Mouse (Mus musculus) adrenal gland, adult 18-20 months (tissue): ENCODE data around the gene Zcrb1. TPM values are rescaled to one million over a fixed set of nuclear protein-coding genes. Genes with fewer than 3 reads are reported as not detected.

Experiments used
- DNase-seq, 2 experiments: peaks; one replicate each; pipeline ENCODE4 v3.0.0; 2021 to 2022; ENCODE audit warnings: low spot score in 2 of 2
- long read RNA-seq, 2 experiments: library from polyadenylated mRNA; stranded (forward); transcript quantifications; one replicate each; pipeline ENCODE4 v2.0.0; 2021
- total RNA-seq, 2 experiments: library from RNA; stranded (reverse); gene quantifications; 1 replicate in 1 of 2; 2 replicates in 1 of 2; pipeline ENCODE4 v1.2.3; 2021

Zcrb1 gene
- total RNA-seq = 10 to 100 TPM; 82.1 to 96.9 TPM
- long read RNA-seq, experiment 1, transcript Zcrb1-201 (8 exons, 877 nt) = major isoform, 24 of 29 reads
- long read RNA-seq, experiment 1, partial matches to known transcripts = 0 of 29 reads
- long read RNA-seq, experiment 1, other reads (novel, unspliced or antisense) = 5 of 29 reads
- long read RNA-seq, experiment 2, transcript Zcrb1-201 (8 exons, 877 nt) = major isoform, 81 of 124 reads
- long read RNA-seq, experiment 2, partial matches to known transcripts = 21 of 124 reads
- long read RNA-seq, experiment 2, other reads (novel, unspliced or antisense) = 18 of 124 reads

GRCm38 (mm10) chr15:93397826-93398698 lies at the start of gene Zcrb1, which contains the start of gene Pphln1:
TSS of gene Zcrb1 (minus strand) at chr15:93398334.
TSS of gene Pphln1 (plus strand) at chr15:93398350.
- DNase-seq = peak; percentile 82 to 84

DNA sequence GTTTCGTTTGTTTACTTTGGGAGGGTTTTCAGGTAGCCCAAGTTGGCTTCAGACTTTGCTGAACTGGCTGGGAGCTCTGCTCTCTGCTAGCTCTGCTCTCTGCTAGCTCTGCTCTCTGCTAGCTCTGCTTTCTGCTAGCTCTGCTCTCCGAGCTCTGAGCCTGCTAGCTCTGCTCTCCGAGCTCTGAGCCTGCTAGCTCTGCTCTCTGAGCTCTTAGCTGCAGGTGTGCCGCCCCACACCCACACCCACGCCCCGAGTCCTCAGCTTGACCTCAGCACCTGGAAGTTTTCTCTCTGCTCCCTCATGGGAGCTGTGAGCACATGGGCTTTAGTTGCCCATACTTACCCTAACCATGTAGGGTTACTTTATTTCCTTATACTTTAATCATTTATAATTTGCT lies 45.5 kb upstream of the Zcrb1 start:
- DNase-seq = no peak

- DNase-seq = no peak
These were observed 44.1 kb upstream of the Zcrb1 start for GRCm38 (mm10) chr15:93442271-93442670.

GRCm38 (mm10) chr15:93438663-93439062 lies 40.5 kb upstream of the Zcrb1 start:
- peak; percentile 51 to 53 for DNase-seq

- no peak for DNase-seq
These were observed 37.9 kb upstream of the Zcrb1 start for GRCm38 (mm10) chr15:93435998-93436397.

- no peak for DNase-seq
These were observed 35.7 kb upstream of the Zcrb1 start for GRCm38 (mm10) chr15:93433811-93434210.

DNA sequence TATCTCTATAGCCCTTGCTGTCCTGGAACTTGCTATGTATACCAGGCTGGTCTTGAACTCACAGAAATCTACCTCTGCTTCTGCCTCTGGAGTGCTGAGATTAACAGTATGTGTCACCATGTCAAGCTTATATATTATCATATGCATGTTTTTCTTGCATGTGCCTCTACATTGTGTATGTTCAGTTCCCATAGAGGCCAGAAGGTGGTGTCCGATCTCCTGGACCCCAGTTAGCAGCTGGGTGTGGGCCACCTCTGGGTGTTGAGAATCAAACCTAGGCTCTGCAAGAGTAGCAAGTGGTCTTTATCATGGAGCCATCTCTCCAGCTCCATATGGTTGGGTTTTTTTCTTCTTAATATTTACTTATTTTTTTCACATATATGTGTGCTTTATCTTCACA lies 24.4 kb upstream of the Zcrb1 start:
- no peak for DNase-seq

DNA sequence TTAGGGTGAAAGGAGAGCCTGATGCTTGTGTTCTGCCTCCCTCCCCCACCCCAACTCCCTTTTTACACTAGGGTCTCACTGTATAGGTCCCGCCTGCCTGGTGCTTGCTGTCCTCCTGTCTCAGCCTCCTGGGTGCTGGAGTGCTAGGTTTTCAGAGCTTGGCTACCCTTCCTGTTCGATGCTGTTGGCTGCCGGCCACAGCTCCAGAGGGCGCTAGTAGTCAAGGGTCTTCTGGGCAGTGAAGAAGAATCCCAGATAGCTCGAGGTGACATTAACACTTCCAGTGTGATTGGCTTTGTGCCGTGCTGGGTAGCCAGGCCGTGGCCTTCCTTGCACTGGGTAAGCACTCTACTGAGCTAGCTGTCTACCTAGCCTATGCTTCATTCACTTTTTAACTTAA lies 22.5 kb upstream of the Zcrb1 start:
- no peak for DNase-seq

DNA sequence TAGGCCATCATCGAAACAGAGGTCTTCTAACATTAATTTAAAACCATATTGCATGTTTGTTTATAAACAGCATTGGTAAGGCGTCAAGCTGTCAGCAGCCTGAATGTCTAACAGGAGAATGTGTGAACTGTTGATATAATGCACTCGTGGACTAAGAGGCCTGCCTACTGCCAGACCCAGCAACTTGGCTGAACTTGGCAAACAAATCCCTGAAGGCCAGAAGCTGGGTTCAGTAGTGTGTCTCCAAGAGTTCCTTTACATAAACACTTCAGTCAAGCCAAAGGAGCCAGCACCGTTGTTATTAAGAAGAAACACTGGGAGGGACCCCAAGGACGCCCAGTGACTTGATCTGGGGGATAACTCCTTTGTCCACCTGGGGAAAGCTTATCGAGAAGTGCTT lies 18.2 kb upstream of the Zcrb1 start:
- no peak for DNase-seq

GRCm38 (mm10) chr15:93414456-93414855 lies 16.3 kb upstream of the Zcrb1 start:
- DNase-seq = no peak

DNA sequence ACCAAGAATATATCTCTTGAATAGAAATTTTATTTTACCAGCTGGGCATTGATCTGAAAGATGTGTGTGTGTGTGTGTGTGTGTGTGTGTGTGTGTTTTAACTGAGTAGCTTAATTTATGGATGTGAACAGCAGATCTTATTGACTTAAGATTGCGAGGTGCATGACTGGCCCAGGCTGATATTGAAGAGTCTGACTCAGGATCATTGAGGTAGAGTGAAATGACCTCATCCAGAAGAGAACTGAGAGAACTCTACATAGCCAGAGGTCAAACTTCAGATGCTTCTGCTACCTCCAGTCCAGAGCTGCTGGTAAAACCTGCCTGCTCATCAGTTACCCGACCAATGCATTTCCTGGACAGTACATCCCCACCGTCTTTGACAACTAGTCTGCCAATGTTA lies 14.3 kb upstream of the Zcrb1 start:
- DNase-seq = no peak

DNA sequence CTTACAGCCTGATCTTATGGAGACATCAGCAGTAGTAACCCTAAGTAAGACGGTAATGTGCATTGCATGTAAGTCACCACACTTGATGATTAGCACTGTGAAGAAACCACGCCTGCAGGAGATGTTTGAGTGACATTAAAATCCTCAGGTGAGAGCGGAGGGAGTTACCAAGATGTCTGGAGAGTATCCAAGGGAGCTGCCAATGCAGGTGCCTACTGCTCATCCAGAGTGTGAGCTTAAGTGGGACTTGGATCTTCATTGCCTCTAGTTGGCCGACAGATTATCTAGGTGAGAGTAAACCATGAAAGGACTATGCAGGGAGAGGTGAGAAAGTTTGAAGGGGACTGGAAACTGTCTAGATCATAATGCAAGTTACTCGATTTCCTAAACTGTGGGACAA lies 8.4 kb upstream of the Zcrb1 start:
- no peak for DNase-seq

GRCm38 (mm10) chr15:93405446-93405986 lies 7.4 kb upstream of the Zcrb1 start:
- DNase-seq = no peak

- DNase-seq = no peak
These were observed 6.7 kb upstream of the Zcrb1 start for GRCm38 (mm10) chr15:93404849-93405248.

- DNase-seq = no peak
These were observed 4.6 kb upstream of the Zcrb1 start for GRCm38 (mm10) chr15:93402730-93403129.

DNA sequence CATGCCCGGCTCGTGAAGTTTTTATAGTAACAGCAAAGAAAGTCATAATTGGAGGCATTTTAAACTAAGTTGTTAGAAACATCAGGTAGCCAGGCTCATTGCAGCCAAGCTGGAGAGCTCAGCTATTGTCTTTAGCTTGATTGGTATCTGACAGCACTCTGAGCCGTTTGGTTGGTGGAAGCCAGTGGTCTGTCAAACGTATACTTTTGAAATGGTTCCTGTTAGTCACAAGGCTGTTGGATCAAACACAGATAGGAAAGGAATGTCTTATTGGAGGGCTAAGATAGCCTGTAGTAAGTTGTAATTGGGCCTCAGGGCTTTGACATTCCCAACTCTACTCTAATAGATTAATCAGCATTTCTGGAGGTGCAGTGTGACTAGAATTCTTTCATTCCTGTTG lies 3.3 kb upstream of the Zcrb1 start:
- DNase-seq = no peak

DNA sequence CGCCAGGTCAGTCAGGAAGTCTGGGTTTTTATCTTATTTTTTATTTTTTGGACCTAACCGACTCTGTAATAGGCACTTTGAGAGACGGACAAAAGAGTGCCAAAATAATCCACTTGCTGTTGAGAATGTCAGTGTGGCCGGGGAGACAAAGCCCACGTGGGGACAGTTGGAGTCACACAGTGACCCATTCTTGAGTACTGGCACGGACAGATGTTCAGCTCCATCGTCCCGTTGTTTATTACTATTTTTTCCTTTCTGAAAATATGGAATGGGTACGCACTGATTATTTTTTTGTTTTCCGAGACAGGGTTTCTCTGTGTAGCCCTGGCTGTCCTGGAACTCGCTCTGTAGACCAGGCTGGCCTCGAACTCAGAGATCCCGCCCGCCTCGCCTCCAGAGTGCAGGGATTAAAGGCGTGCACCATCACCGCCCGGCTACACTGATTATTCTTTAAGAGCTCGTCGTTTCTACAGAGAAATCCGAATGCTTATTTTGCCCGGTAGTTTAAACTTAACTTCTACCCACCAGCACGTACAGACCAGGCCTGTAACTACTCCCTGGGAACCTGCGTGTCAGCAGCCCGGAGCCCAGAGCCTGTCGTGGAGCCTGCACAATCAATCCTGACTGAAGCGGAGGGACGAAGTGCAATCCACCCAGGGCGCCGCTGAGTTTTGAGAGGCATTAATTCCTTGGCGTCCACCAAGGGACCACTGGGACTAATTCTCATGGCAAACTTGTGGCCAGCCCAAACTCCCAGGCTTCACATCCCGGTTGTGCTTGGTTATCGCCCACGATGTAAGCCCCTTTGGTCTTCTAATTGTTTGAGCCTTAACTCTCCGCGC lies 786 bp upstream of the Zcrb1 start:
- DNase-seq = no peak

- no peak for DNase-seq
These were observed 865 bp downstream of the Zcrb1 start for GRCm38 (mm10) chr15:93397269-93397668.

GRCm38 (mm10) chr15:93381337-93381736 lies 16.8 kb downstream of the Zcrb1 start:
- DNase-seq = no peak

DNA sequence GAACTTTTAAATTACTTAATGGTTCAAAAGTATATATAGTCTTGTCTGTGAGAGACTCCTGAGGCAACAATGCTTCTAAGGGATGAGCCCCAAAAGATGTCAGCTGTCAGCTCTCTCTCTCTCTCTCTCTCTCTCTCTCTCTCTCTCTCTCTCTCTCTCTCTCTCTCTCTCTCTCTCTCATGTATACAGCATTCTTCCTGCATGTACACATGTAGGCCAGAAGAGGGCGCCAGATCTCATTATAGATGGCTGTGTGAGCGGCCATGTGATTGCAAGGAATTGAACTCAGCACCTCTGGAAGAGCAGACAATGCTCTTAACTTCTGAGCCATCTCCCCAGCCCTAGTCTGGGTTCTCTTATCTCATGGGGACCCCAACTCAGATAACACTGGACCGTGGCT lies 19.0 kb downstream of the Zcrb1 start:
- no peak for DNase-seq

GRCm38 (mm10) chr15:93375696-93376095 lies 22.4 kb downstream of the Zcrb1 start:
- DNase-seq = no peak
